Mouse (Mus musculus) ES-Bruce4 (cell line): ENCODE data around the gene March8. TPM values are rescaled to one million over a fixed set of nuclear protein-coding genes. Genes with fewer than 3 reads are reported as not detected.

Experiments
- H3K27ac ChIP-seq: 2 replicates; pipeline ENCODE4 v1.5.1; 2012; ENCODE audit warnings: low read length, inconsistent platforms; ENCODE audit not compliant: insufficient read depth
- H3K27me3 ChIP-seq: 2 replicates; pipeline ENCODE4 v1.6.1; 2012; ENCODE audit warnings: mild to moderate bottlenecking, low read length, inconsistent platforms; ENCODE audit not compliant: control insufficient read depth, poor library complexity, insufficient read depth, severe bottlenecking
- H3K36me3 ChIP-seq: 2 replicates; pipeline ENCODE4 v1.6.1; 2012; ENCODE audit warnings: inconsistent platforms, mild to moderate bottlenecking, low read length, moderate library complexity; ENCODE audit not compliant: control insufficient read depth, poor library complexity, insufficient read depth, severe bottlenecking
- H3K4me1 ChIP-seq: one replicate; pipeline ENCODE4 v1.8.1; 2011; ENCODE audit warnings: low read length; ENCODE audit not compliant: control insufficient read depth, insufficient read depth
- H3K4me3 ChIP-seq: 2 replicates; pipeline ENCODE4 v1.5.1; 2011; ENCODE audit warnings: low read depth, mild to moderate bottlenecking, low read length
- H3K9ac ChIP-seq: 2 replicates; pipeline ENCODE4 v1.6.1; 2012; ENCODE audit warnings: low read depth, mild to moderate bottlenecking, inconsistent platforms; ENCODE audit not compliant: poor library complexity, severe bottlenecking
- H3K9me3 ChIP-seq: replicated peaks from 2 replicates; pipeline ENCODE4 v1.6.1; 2012; ENCODE audit warnings: mild to moderate bottlenecking, low read length, inconsistent platforms; ENCODE audit not compliant: control insufficient read depth, poor library complexity, insufficient read depth, severe bottlenecking
- CTCF ChIP-seq: IDR thresholded peaks from one replicate; pipeline ENCODE4 v1.8.1; 2011; ENCODE audit warnings: low read depth, low read length
- EP300 ChIP-seq: IDR thresholded peaks from 2 replicates; pipeline ENCODE4 v1.6.1; 2011; ENCODE audit warnings: low read depth, low read length; ENCODE audit not compliant: insufficient read depth
- POLR2A ChIP-seq: IDR thresholded peaks from one replicate; pipeline ENCODE4 v1.8.1; 2011; ENCODE audit warnings: low read length; ENCODE audit not compliant: insufficient read depth
- polyA plus RNA-seq: library from polyadenylated mRNA; stranded (reverse); fragments of >200 nt; gene quantifications from 2 replicates; pipeline ENCODE4 v1.2.4, GENCODE M21; 2011; ENCODE audit warnings: low read depth; ENCODE audit not compliant: missing spikeins, insufficient read depth, insufficient read length

Gene March8
- polyA plus RNA-seq, 1 experiment = 29.0 TPM

- no peak for TF ChIP-seq EP300
- TF ChIP-seq CTCF = no peak
- TF ChIP-seq POLR2A = no peak
These were observed 23.6 kb downstream of the March8 start for GRCm38 (mm10) chr6:116361463-116361862.

GRCm38 (mm10) chr6:116361993-116362392 lies 24.2 kb downstream of the March8 start:
- no peak overlapping the region for H3K4me3 ChIP-seq
- no peak overlapping the region for H3K9ac ChIP-seq
- no peak overlapping the region for H3K27ac ChIP-seq
- H3K4me1 ChIP-seq = no peaks in the 10 kb centered on the region
- no peak for TF ChIP-seq POLR2A
- no peak for TF ChIP-seq CTCF
- no peak for TF ChIP-seq EP300
- no peaks in the 10 kb centered on the region for H3K36me3 ChIP-seq
- H3K27me3 ChIP-seq = no peaks in the 10 kb centered on the region
- H3K9me3 ChIP-seq = no peaks in the 10 kb centered on the region

More at GRCm38 (mm10) chr6:116361463-116361862, 23.6 kb downstream of the March8 start:
- Histone ChIP-seq H3K4me1 (no peaks in the 10 kb centered on the region), H3K4me3 (no peak overlapping the region), H3K9ac (no peak overlapping the region), H3K36me3 (no peaks in the 10 kb centered on the region), H3K27me3 (no peaks in the 10 kb centered on the region), H3K9me3 (no peaks in the 10 kb centered on the region), H3K27ac (no peak overlapping the region)

GRCm38 (mm10) chr6:116367971-116368370 lies 30.1 kb downstream of the March8 start:
- Histone ChIP-seq H3K4me1 (no peaks in the 10 kb centered on the region), H3K9me3 (no peaks in the 10 kb centered on the region), H3K36me3 (no peaks in the 10 kb centered on the region), H3K4me3 (no peak overlapping the region), H3K27me3 (no peaks in the 10 kb centered on the region), H3K9ac (no peak overlapping the region), H3K27ac (no peak overlapping the region)
- TF ChIP-seq POLR2A = no peak
- TF ChIP-seq CTCF = no peak
- TF ChIP-seq EP300 = no peak

GRCm38 (mm10) chr6:116369811-116370210 lies 32.0 kb downstream of the March8 start:
- Histone ChIP-seq H3K27me3 (no peaks in the 10 kb centered on the region), H3K4me3 (no peak overlapping the region), H3K4me1 (no peaks in the 10 kb centered on the region), H3K9me3 (no peaks in the 10 kb centered on the region), H3K27ac (no peak overlapping the region), H3K36me3 (no peaks in the 10 kb centered on the region), H3K9ac (no peak overlapping the region)
- TF ChIP-seq POLR2A (no peak), CTCF (no peak), EP300 (no peak)

GRCm38 (mm10) chr6:116370216-116370976 lies 32.6 kb downstream of the March8 start:
- H3K4me1 ChIP-seq = no peaks in the 10 kb centered on the region
- no peak overlapping the region for H3K4me3 ChIP-seq
- H3K9me3 ChIP-seq = no peaks in the 10 kb centered on the region
- TF ChIP-seq CTCF (no peak), POLR2A (no peak), EP300 (no peak)
- no peaks in the 10 kb centered on the region for H3K36me3 ChIP-seq
- no peak overlapping the region for H3K27ac ChIP-seq
- no peaks in the 10 kb centered on the region for H3K27me3 ChIP-seq
- no peak overlapping the region for H3K9ac ChIP-seq

GRCm38 (mm10) chr6:116371500-116371899 lies 33.7 kb downstream of the March8 start:
- Histone ChIP-seq H3K9me3 (no peaks in the 10 kb centered on the region), H3K4me1 (no peaks in the 10 kb centered on the region), H3K4me3 (no peak overlapping the region), H3K9ac (no peak overlapping the region), H3K27ac (no peak overlapping the region), H3K27me3 (no peaks in the 10 kb centered on the region), H3K36me3 (no peaks in the 10 kb centered on the region)
- TF ChIP-seq EP300 (no peak), CTCF (no peak), POLR2A (no peak)
